Mouse (Mus musculus) c-Kit-negative CD71-positive TER-119-positive erythroid progenitor cells, embryonic 14.5 days (primary cell): ENCODE measurements around the gene Kifc1.
A peak's percentile ranks its signal among the peaks of the same experiment; 100 is the strongest.
"Not testable (repeated sequence)": the region's sequence is repeated elsewhere in the genome, so short reads cannot be mapped to it uniquely, and the experiment has no call there.

ENCODE experiments used
- DNase-seq: peaks from one replicate; pipeline ENCODE4 v3.0.0-alpha.2; 2013; ENCODE audit warnings: low read depth, low spot score

Gene Kifc1

GRCm38 (mm10) chr17:33903911-33904651 lies 13.6 kb upstream of the Kifc1 start:
- not testable (repeated sequence) for DNase-seq

GRCm38 (mm10) chr17:33902491-33902890 lies 12.0 kb upstream of the Kifc1 start:
- no peak for DNase-seq

- no peak for DNase-seq
Observed at GRCm38 (mm10) chr17:33902079-33902478, 11.6 kb upstream of the Kifc1 start.

GRCm38 (mm10) chr17:33901653-33902052 lies 11.2 kb upstream of the Kifc1 start:
- DNase-seq, result no peak

- no peak for DNase-seq
Observed at GRCm38 (mm10) chr17:33900989-33901314, 10.5 kb upstream of the Kifc1 start.

GRCm38 (mm10) chr17:33900281-33900988 lies 10.0 kb upstream of the Kifc1 start:
- DNase-seq, result no peak

- peak; percentile 49 for DNase-seq
Observed at GRCm38 (mm10) chr17:33899642-33900041, 9.2 kb upstream of the Kifc1 start.

- not testable (repeated sequence) for DNase-seq
Observed at GRCm38 (mm10) chr17:33898193-33898592, 7.7 kb upstream of the Kifc1 start.

GRCm38 (mm10) chr17:33897114-33897794 lies 6.8 kb upstream of the Kifc1 start:
- peak; percentile 75 for DNase-seq

GRCm38 (mm10) chr17:33893011-33893410 lies 2.5 kb upstream of the Kifc1 start:
- not testable (repeated sequence) for DNase-seq

GRCm38 (mm10) chr17:33892429-33892828 lies 2.0 kb upstream of the Kifc1 start:
- DNase-seq, result no peak

GRCm38 (mm10) chr17:33891892-33892291 lies 1.4 kb upstream of the Kifc1 start:
- not testable (repeated sequence) for DNase-seq

- DNase-seq, result no peak
Observed at GRCm38 (mm10) chr17:33891357-33891756, 896 bp upstream of the Kifc1 start.

- not testable (repeated sequence) for DNase-seq
Observed at GRCm38 (mm10) chr17:33889941-33890532, 424 bp downstream of the Kifc1 start.

GRCm38 (mm10) chr17:33888230-33888629 lies 2.2 kb downstream of the Kifc1 start:
- not testable (repeated sequence) for DNase-seq

GRCm38 (mm10) chr17:33887802-33888201 lies 2.7 kb downstream of the Kifc1 start:
- not testable (repeated sequence) for DNase-seq

- DNase-seq, result not testable (repeated sequence)
Observed at GRCm38 (mm10) chr17:33884320-33884719, 6.1 kb downstream of the Kifc1 start.

- DNase-seq, result not testable (repeated sequence)
Observed at GRCm38 (mm10) chr17:33875797-33876196, 14.7 kb downstream of the Kifc1 start.

- DNase-seq, result no peak
Observed at GRCm38 (mm10) chr17:33874411-33874810, 16.1 kb downstream of the Kifc1 start.

GRCm38 (mm10) chr17:33873537-33873936 lies 16.9 kb downstream of the Kifc1 start, which contains the start of gene Gm7029:
Gene Gm7029 (plus strand): TSS chr17:33873837.
- not testable (repeated sequence) for DNase-seq

GRCm38 (mm10) chr17:33865330-33866030 lies 25.0 kb downstream of the Kifc1 start:
- peak; percentile 36 for DNase-seq
